Mouse (Mus musculus) hindbrain, embryonic 12.5 days (tissue): ENCODE results near the gene Acvr1b. TPM values are rescaled to one million over a fixed set of nuclear protein-coding genes. Genes with fewer than 3 reads are reported as not detected.

Experiments used
- ATAC-seq: fragments of 200-750 bp; cut with Nextera tagmentation; 2 replicates; pipeline ENCODE4 v1.8.0; 2017; ENCODE audit warnings: moderate TSS enrichment; ENCODE audit not compliant: low FRiP score
- H3K27ac ChIP-seq: fragments of 300-500 bp; sonication (generic); 2 replicates; pipeline ENCODE4 v1.5.1; 2016; ENCODE audit warnings: mild to moderate bottlenecking
- H3K27me3 ChIP-seq: fragments of 300-500 bp; sonication (generic); 2 replicates; pipeline ENCODE4 v1.6.1; 2016; ENCODE audit warnings: mild to moderate bottlenecking
- H3K36me3 ChIP-seq: fragments of 300-500 bp; sonication (generic); 2 replicates; pipeline ENCODE4 v1.6.1; 2016; ENCODE audit warnings: mild to moderate bottlenecking
- H3K4me1 ChIP-seq: fragments of 300-500 bp; sonication (generic); 2 replicates; pipeline ENCODE4 v1.6.1; 2016
- H3K4me2 ChIP-seq: fragments of 300-500 bp; sonication (generic); replicated peaks from 2 replicates; pipeline ENCODE4 v1.6.1; 2016; ENCODE audit warnings: mild to moderate bottlenecking
- H3K4me3 ChIP-seq: fragments of 300-500 bp; sonication (generic); 2 replicates; pipeline ENCODE4 v1.5.1; 2016; ENCODE audit warnings: mild to moderate bottlenecking
- H3K9ac ChIP-seq: fragments of 300-500 bp; sonication (generic); 2 replicates; pipeline ENCODE4 v1.6.1; 2016; ENCODE audit warnings: mild to moderate bottlenecking, moderate library complexity
- H3K9me3 ChIP-seq: fragments of 300-500 bp; sonication (generic); replicated peaks from 2 replicates; pipeline ENCODE4 v1.6.1; 2016; ENCODE audit warnings: mild to moderate bottlenecking
- WGBS: fragments of 180-500 bp; shearing (Covaris S2); methylation state at CpG from one replicate; pipeline ENCODE4 v1.1.7; 2016; 5-methylcytosine and 5-hydroxymethylcytosine counted together
- polyA plus RNA-seq: library from polyadenylated mRNA; unstranded; fragments of >200 nt; fragmentation: Nextera tagmentation; extraction: Ambion mirVana; gene quantifications from 2 replicates; pipeline ENCODE4 v1.2.1, GENCODE M21; 2016

The Acvr1b gene
- polyA plus RNA-seq, 1 experiment from 2014 or later = 15.5 TPM

- Histone ChIP-seq H3K27me3 (no peaks in the 10 kb centered on the region), H3K4me1 (peaks cover 28% of the 10 kb centered on the region), H3K4me3 (no peak overlapping the region), H3K36me3 (peaks cover 57% of the 10 kb centered on the region), H3K9me3 (no peaks in the 10 kb centered on the region), H3K27ac (no peak overlapping the region), H3K4me2 (no peak overlapping the region), H3K9ac (no peak overlapping the region)
- 90% methylated on average over 16 of the region's 16 CpGs for WGBS
- ATAC-seq = no peak
Measured at GRCm38 (mm10) chr15:101194951-101195823, 21.3 kb downstream of the Acvr1b start.

GRCm38 (mm10) chr15:101196079-101196795, 22.4 kb downstream of the Acvr1b start:
- WGBS = 94% methylated on average over 8 of the region's 8 CpGs
- no peak overlapping the region for H3K9ac ChIP-seq
- no peak overlapping the region for H3K27ac ChIP-seq
- peaks cover 68% of the 10 kb centered on the region for H3K36me3 ChIP-seq
- H3K4me2 ChIP-seq = no peak overlapping the region
- H3K4me1 ChIP-seq = peaks cover 17% of the 10 kb centered on the region
- no peak for ATAC-seq
- no peaks in the 10 kb centered on the region for H3K27me3 ChIP-seq
- no peak overlapping the region for H3K4me3 ChIP-seq
- H3K9me3 ChIP-seq = no peaks in the 10 kb centered on the region

GRCm38 (mm10) chr15:101196961-101197360, 23.1 kb downstream of the Acvr1b start:
- no peak overlapping the region for H3K9ac ChIP-seq
- no peak for ATAC-seq
- peaks cover 75% of the 10 kb centered on the region for H3K36me3 ChIP-seq

DNA sequence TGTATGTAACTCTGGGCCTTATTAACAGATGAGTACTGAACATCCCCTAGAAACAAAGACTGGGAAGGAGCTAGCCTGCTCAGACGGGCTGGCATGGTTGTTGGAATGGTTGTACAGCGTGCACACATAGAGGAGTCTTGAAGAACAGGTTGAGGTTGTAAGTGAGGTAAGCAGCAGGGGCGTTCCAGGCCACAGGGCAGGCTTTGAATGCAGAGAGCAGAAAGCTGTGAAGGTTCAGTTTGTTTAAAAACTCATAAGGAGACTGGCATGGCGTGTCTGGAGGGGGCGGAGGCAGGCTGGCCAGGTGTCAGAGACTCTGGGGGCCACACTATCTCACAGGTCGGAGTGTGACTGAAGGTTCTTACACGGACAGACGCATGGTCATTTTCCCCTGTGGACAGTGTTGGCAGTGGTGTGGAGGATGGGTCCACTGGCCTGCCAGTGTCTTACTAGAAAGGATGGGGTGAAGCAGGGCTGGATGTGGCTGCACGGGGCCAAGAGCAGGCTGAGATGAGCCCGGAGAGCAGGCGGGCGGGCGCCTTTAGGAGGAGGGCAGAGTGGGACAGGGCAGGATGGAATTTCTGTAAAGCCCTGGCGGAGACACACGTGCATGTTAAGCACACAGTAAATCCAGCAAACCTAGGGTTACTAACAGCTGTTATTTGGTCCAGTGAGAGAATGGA, 23.8 kb downstream of the Acvr1b start:
- H3K27ac ChIP-seq = no peak overlapping the region
- peaks cover 4% of the 10 kb centered on the region; the same call in 1 of the 2 replicates for H3K4me1 ChIP-seq
- H3K4me3 ChIP-seq = no peak overlapping the region
- no peaks in the 10 kb centered on the region for H3K9me3 ChIP-seq
- ATAC-seq = peak; percentile 40; the same call in 1 of the 2 replicates
- no peaks in the 10 kb centered on the region for H3K27me3 ChIP-seq
- WGBS = 88% methylated on average over 15 of the region's 15 CpGs
- H3K9ac ChIP-seq = no peak overlapping the region
- H3K4me2 ChIP-seq = no peak overlapping the region
- peaks cover 82% of the 10 kb centered on the region for H3K36me3 ChIP-seq

More at GRCm38 (mm10) chr15:101196961-101197360, 23.1 kb downstream of the Acvr1b start:
- Histone ChIP-seq H3K27me3 (no peaks in the 10 kb centered on the region), H3K9me3 (no peaks in the 10 kb centered on the region), H3K27ac (no peak overlapping the region), H3K4me2 (no peak overlapping the region), H3K4me1 (peaks cover 10% of the 10 kb centered on the region), H3K4me3 (no peak overlapping the region)

- H3K9ac ChIP-seq = no peak overlapping the region
- no peaks in the 10 kb centered on the region for H3K4me1 ChIP-seq
- no peak overlapping the region for H3K4me2 ChIP-seq
- 24% methylated on average over 3 of the region's 3 CpGs for WGBS
- no peak overlapping the region for H3K27ac ChIP-seq
- H3K27me3 ChIP-seq = no peaks in the 10 kb centered on the region
- no peak overlapping the region for H3K4me3 ChIP-seq
- ATAC-seq = no peak
- no peaks in the 10 kb centered on the region for H3K9me3 ChIP-seq
- H3K36me3 ChIP-seq = peaks cover 87% of the 10 kb centered on the region
Measured at GRCm38 (mm10) chr15:101198218-101198617, 24.4 kb downstream of the Acvr1b start.

DNA sequence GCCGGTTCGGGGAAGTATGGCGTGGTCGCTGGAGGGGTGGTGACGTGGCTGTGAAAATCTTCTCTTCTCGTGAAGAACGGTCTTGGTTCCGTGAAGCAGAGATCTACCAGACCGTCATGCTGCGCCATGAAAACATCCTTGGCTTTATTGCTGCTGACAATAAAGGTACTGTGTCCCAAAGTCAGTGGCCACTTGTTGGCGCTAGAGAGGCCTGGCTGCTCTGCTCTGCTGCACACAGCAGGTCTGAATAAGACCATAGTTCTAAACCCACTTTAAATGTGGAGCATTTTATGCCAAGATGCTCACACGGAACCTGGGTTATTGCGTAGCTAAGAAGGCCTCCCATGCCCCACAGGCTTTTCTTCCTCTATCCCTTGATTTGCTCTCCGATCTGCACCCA, 25.0 kb downstream of the Acvr1b start:
- H3K4me1 ChIP-seq = no peaks in the 10 kb centered on the region
- H3K9me3 ChIP-seq = no peaks in the 10 kb centered on the region
- peaks cover 90% of the 10 kb centered on the region for H3K36me3 ChIP-seq
- no peak overlapping the region for H3K27ac ChIP-seq
- no peak overlapping the region for H3K9ac ChIP-seq
- no peak overlapping the region for H3K4me3 ChIP-seq
- no peak overlapping the region for H3K4me2 ChIP-seq
- no peaks in the 10 kb centered on the region for H3K27me3 ChIP-seq
- WGBS = 90% methylated on average over 14 of the region's 14 CpGs
- no peak for ATAC-seq

DNA sequence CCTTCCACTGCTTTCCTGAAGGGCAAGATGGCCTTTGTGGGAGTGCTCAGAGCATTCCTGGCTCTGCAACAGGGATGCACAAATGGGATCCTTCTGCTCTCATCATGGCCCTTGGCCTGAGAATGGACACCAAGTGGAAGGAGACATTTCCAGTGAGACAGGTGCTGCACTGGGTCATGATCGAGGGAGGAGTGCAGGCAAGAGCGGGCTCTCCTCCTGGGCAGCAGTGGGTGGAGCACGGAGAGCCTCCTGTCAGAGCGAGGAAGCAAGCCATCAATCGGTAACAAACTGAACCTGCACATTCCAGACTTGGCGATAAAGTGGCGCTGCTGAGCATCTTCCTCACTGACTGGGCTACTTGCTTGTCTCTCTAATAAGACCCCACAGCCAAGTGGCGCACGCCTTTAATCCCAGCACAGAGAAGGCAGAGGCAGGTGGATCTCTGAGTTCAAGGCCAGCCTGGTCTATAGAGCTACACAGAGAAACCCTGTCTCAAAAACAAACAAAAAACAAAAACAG, 27.0 kb downstream of the Acvr1b start:
- WGBS = 95% methylated on average over 9 of the region's 9 CpGs
- H3K4me2 ChIP-seq = no peak overlapping the region

GRCm38 (mm10) chr15:101201414-101201813, 27.5 kb downstream of the Acvr1b start:
- H3K27ac ChIP-seq = no peak overlapping the region
- H3K9ac ChIP-seq = no peak overlapping the region
- H3K9me3 ChIP-seq = no peaks in the 10 kb centered on the region
- no peak overlapping the region for H3K4me3 ChIP-seq
- 93% methylated on average over 3 of the region's 3 CpGs for WGBS
- H3K4me2 ChIP-seq = no peak overlapping the region
- H3K27me3 ChIP-seq = no peaks in the 10 kb centered on the region
- no peak for ATAC-seq
- no peaks in the 10 kb centered on the region for H3K4me1 ChIP-seq
- H3K36me3 ChIP-seq = peaks cover 84% of the 10 kb centered on the region

More for the DNA sequence above, 27.0 kb downstream of the Acvr1b start:
- Histone ChIP-seq H3K27me3 (no peaks in the 10 kb centered on the region), H3K4me3 (no peak overlapping the region), H3K9me3 (no peaks in the 10 kb centered on the region), H3K36me3 (peaks cover 84% of the 10 kb centered on the region), H3K4me1 (no peaks in the 10 kb centered on the region), H3K9ac (no peak overlapping the region), H3K27ac (no peak overlapping the region)
- ATAC-seq = no peak

GRCm38 (mm10) chr15:101203673-101204072, 29.8 kb downstream of the Acvr1b start:
- Histone ChIP-seq H3K4me2 (no peak overlapping the region), H3K9me3 (no peaks in the 10 kb centered on the region), H3K4me1 (no peaks in the 10 kb centered on the region), H3K27me3 (no peaks in the 10 kb centered on the region), H3K27ac (no peak overlapping the region), H3K4me3 (no peak overlapping the region), H3K9ac (no peak overlapping the region), H3K36me3 (peaks cover 92% of the 10 kb centered on the region)
- 80% methylated on average over 4 of the region's 4 CpGs for WGBS
- no peak for ATAC-seq

DNA sequence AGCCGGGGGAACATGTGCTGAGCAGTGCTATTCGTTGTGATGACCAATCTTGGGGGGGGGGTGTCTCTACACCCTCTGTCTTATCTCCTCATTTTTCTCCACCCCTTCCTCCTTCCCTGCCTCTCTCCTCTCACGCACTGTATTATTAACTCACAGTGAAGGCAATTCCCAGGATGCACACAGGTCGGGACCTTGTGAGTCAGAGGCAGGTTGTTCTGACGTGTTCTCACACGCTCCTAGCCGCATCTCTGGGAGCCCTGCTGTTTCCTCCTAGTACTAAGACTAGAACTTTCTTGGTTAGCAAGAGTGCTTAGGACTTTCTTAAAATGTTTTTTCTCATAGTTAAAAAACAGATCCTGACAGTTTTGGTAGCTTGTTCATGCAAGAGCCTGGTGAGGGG, 30.9 kb downstream of the Acvr1b start:
- H3K27me3 ChIP-seq = no peaks in the 10 kb centered on the region
- ATAC-seq = no peak
- no peaks in the 10 kb centered on the region for H3K4me1 ChIP-seq
- H3K4me3 ChIP-seq = no peak overlapping the region
- no peak overlapping the region for H3K9ac ChIP-seq
- H3K9me3 ChIP-seq = no peaks in the 10 kb centered on the region
- H3K4me2 ChIP-seq = no peak overlapping the region
- WGBS = 80% methylated on average over 7 of the region's 7 CpGs
- no peak overlapping the region for H3K27ac ChIP-seq
- peaks cover 92% of the 10 kb centered on the region for H3K36me3 ChIP-seq

GRCm38 (mm10) chr15:101210228-101210627, 36.4 kb downstream of the Acvr1b start:
- no peak overlapping the region for H3K9ac ChIP-seq
- no peaks in the 10 kb centered on the region for H3K9me3 ChIP-seq
- no peak overlapping the region for H3K4me2 ChIP-seq
- WGBS = 63% methylated on average over 6 of the region's 6 CpGs
- no peaks in the 10 kb centered on the region for H3K27me3 ChIP-seq
- H3K27ac ChIP-seq = no peak overlapping the region
- ATAC-seq = no peak
- H3K4me3 ChIP-seq = no peak overlapping the region
- peaks cover 84% of the 10 kb centered on the region for H3K36me3 ChIP-seq
- H3K4me1 ChIP-seq = no peaks in the 10 kb centered on the region
